Mouse (Mus musculus) cerebellum, adult 2 months (tissue): ENCODE data around the gene Eml2.

Experiments used
- CTCF ChIP-seq: fragments of 200-500 bp; IDR thresholded peaks from 2 replicates; pipeline ENCODE4 v1.5.1; 2011; ENCODE audit warnings: low read depth, mild to moderate bottlenecking, control low read depth, low read length, moderate library complexity, borderline replicate concordance; ENCODE audit not compliant: insufficient read depth
- POLR2A ChIP-seq: fragments of 200-500 bp; IDR thresholded peaks from 2 replicates; pipeline ENCODE4 v1.6.1; 2011; ENCODE audit warnings: low read length, control low read depth, borderline replicate concordance; ENCODE audit not compliant: insufficient read depth

- no peak for TF ChIP-seq CTCF
- no peak for TF ChIP-seq POLR2A
Measured at GRCm38 (mm10) chr7:19253437-19253836, 77.2 kb downstream of the Eml2 start.
